Mouse (Mus musculus) lung, embryonic 15.5 days (tissue): ENCODE data around the gene Magi1. TPM values are rescaled to one million over a fixed set of nuclear protein-coding genes. Genes with fewer than 3 reads are reported as not detected.

Experiments
- ATAC-seq: fragments of 200-750 bp; cut with Nextera tagmentation; 2 replicates; pipeline ENCODE4 v1.8.0; 2017; ENCODE audit warnings: moderate number of reproducible peaks, borderline replicate concordance; ENCODE audit not compliant: low FRiP score, low TSS enrichment; ENCODE audit errors: extremely low read depth
- H3K27ac ChIP-seq: fragments of 300-500 bp; sonication (generic); 2 replicates; pipeline ENCODE4 v1.5.1; 2015; ENCODE audit warnings: moderate library complexity, mild to moderate bottlenecking, inconsistent platforms
- H3K27me3 ChIP-seq: fragments of 300-500 bp; sonication (generic); 2 replicates; pipeline ENCODE4 v1.6.1; 2015; ENCODE audit warnings: inconsistent platforms
- H3K36me3 ChIP-seq: fragments of 300-500 bp; sonication (generic); 2 replicates; pipeline ENCODE4 v1.6.1; 2015; ENCODE audit warnings: inconsistent platforms
- H3K4me1 ChIP-seq: fragments of 300-500 bp; sonication (generic); 2 replicates; pipeline ENCODE4 v1.6.1; 2015; ENCODE audit warnings: inconsistent platforms
- H3K4me2 ChIP-seq: fragments of 300-500 bp; sonication (generic); 2 replicates; pipeline ENCODE4 v1.6.1; 2015; ENCODE audit warnings: inconsistent platforms, mild to moderate bottlenecking, moderate library complexity
- H3K4me3 ChIP-seq: fragments of 300-500 bp; sonication (generic); 2 replicates; pipeline ENCODE4 v1.5.1; 2015; ENCODE audit warnings: mild to moderate bottlenecking, inconsistent platforms
- H3K9ac ChIP-seq: fragments of 300-500 bp; sonication (generic); 2 replicates; pipeline ENCODE4 v1.6.1; 2015; ENCODE audit warnings: inconsistent platforms
- H3K9me3 ChIP-seq: fragments of 300-500 bp; sonication (generic); 2 replicates; pipeline ENCODE4 v1.6.1; 2016; ENCODE audit warnings: inconsistent platforms
- WGBS: fragments of 180-500 bp; shearing (Covaris S2); methylation state at CpG from one replicate; pipeline ENCODE4 v1.1.7; 2015; 5-methylcytosine and 5-hydroxymethylcytosine counted together
- polyA plus RNA-seq: library from polyadenylated mRNA; unstranded; fragments of >200 nt; fragmentation: Nextera tagmentation; extraction: Ambion mirVana; gene quantifications from 2 replicates; pipeline ENCODE4 v1.2.1, GENCODE M21; 2015

The Magi1 gene
- polyA plus RNA-seq, 1 experiment from 2014 or later, result 9.0 TPM

DNA sequence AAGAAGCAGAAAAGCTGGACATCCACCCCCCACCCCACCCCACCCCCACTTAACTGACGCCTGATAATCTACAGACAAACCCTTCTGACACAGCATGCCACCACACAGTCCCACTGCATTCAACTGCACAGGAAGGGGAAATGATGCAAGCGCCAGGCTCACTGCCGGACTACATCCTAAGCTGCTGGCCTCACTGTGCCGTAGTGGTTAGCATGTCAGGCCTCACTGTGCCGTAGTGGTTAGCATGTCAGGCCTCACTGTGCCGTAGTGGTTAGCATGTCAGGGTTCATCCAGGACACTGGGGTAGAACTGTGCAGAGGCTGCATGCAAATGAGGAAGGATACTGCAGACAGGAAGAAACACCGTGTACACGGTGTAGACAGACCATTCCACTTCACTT lies 29.8 kb downstream of the Magi1 start:
- Histone ChIP-seq H3K36me3 (no peaks in the 10 kb centered on the region), H3K9ac (no peak overlapping the region), H3K4me1 (peaks cover 50% of the 10 kb centered on the region), H3K4me2 (no peak overlapping the region), H3K9me3 (no peaks in the 10 kb centered on the region), H3K27ac (no peak overlapping the region), H3K27me3 (no peaks in the 10 kb centered on the region), H3K4me3 (no peak overlapping the region)
- peak; percentile 61 for ATAC-seq
- WGBS, result 36% methylated on average over 8 of the region's 8 CpGs

DNA sequence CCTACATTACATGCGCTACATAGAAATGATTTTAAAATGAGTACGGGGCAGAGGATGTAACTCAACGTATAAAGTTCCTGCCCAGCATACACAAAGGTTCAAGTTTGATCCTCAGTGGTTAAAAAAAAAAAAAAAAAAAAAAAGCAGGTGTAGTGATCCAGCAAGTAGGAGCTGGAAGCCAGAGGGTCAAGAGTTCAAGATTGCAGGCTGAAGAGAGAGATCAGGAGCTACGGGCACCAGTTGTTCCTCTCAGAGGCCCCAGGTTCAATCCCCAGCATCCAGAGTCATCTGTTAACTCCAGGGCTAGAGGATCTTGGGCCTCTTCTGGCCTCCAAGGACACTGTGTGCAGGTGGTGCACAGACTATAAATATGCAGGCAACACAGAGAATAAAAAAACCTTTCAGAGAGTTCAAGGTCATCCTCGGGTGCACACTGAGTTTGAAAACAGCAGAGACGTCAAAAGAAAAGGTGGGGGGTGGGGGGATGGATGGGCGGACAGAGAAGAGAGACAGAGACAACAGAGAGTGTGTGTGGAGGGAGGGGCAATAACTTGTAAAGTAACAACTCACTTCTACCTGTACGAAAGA lies 32.3 kb downstream of the Magi1 start:
- no peak overlapping the region for H3K27ac ChIP-seq
- no peak overlapping the region for H3K4me3 ChIP-seq
- peaks cover 40% of the 10 kb centered on the region for H3K4me1 ChIP-seq
- no peaks in the 10 kb centered on the region for H3K27me3 ChIP-seq
- 54% methylated on average over 8 of the region's 8 CpGs for WGBS
- no peaks in the 10 kb centered on the region for H3K9me3 ChIP-seq
- no peaks in the 10 kb centered on the region for H3K36me3 ChIP-seq
- no peak overlapping the region for H3K4me2 ChIP-seq
- H3K9ac ChIP-seq, result no peak overlapping the region
- ATAC-seq, result no peak

DNA sequence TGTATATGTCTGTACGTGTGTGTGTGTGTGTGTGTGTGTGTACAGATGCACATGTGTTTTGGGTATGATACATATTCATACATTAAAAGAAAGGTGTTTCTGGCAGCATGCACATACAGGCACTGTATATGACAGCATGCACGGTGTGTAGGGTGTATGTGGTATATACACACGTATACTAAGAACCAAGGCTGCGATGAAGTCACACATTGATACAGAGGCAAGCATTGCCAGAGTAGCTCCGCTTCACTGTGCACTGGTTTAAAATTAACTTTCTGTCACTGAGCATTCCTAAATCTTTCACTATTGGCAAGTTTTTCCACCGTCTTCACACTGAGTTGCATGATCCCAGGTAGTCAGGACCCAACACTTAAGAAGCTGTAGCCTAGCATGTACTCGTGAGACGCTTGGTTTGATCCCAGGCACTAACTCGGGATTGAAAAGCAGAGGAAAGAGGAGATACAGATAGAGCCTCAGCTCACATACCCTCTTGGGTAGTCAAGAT lies 34.4 kb downstream of the Magi1 start:
- H3K4me1 ChIP-seq, result peaks cover 28% of the 10 kb centered on the region
- no peak overlapping the region for H3K4me2 ChIP-seq
- H3K9ac ChIP-seq, result no peak overlapping the region
- H3K36me3 ChIP-seq, result no peaks in the 10 kb centered on the region
- H3K9me3 ChIP-seq, result no peaks in the 10 kb centered on the region
- WGBS, result 67% methylated on average over 9 of the region's 9 CpGs
- H3K27me3 ChIP-seq, result no peaks in the 10 kb centered on the region
- no peak overlapping the region for H3K27ac ChIP-seq
- no peak overlapping the region for H3K4me3 ChIP-seq
- ATAC-seq, result no peak

DNA sequence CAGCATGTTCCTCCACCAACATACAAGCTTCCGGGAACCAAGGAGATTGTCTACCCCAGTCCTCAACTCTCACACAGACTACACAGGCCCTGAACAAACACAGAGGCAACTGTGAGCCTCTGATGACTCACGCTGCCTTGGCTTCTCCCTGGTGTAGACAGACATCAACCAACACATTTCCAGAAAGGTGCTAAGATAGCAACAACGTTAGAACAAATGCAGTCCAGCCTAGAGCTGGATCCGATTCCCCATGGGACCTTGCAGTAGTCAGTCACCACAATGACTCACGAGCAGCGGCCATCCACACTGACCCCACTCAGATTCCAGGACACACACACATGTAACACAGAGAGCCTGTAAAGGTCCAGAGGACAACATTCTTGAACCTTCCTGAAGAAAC lies 42.5 kb downstream of the Magi1 start:
- Histone ChIP-seq H3K36me3 (no peaks in the 10 kb centered on the region), H3K9me3 (no peaks in the 10 kb centered on the region), H3K4me1 (peaks cover 41% of the 10 kb centered on the region), H3K9ac (no peak overlapping the region), H3K27me3 (no peaks in the 10 kb centered on the region), H3K4me2 (no peak overlapping the region), H3K4me3 (no peak overlapping the region), H3K27ac (no peak overlapping the region)
- 40% methylated on average over 6 of the region's 6 CpGs for WGBS
- ATAC-seq, result no peak

DNA sequence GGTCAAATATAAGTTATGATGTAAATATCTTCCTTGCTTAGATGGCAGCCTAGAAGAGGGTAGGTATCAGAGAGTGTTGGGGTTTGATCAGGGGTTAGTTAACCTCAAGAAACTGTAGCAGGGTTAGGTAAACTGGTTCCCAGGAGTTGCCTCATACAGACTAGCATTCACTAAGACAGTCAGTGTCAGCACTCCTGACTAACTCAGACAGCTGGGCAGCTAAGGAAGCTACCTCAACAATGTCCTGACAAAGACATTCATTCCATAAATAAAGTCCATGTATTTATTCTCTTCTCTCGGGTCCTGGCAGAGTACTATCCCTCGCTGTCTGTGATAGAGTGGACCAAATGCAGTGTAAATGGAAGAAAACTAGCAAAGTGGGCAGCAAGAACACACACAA lies 45.1 kb downstream of the Magi1 start:
- Histone ChIP-seq H3K36me3 (no peaks in the 10 kb centered on the region), H3K4me2 (no peak overlapping the region), H3K4me3 (no peak overlapping the region), H3K4me1 (peaks cover 41% of the 10 kb centered on the region), H3K27ac (no peak overlapping the region), H3K9me3 (no peaks in the 10 kb centered on the region), H3K9ac (no peak overlapping the region), H3K27me3 (no peaks in the 10 kb centered on the region)
- ATAC-seq, result no peak
- WGBS, result 20% methylated on average over 2 of the region's 2 CpGs

DNA sequence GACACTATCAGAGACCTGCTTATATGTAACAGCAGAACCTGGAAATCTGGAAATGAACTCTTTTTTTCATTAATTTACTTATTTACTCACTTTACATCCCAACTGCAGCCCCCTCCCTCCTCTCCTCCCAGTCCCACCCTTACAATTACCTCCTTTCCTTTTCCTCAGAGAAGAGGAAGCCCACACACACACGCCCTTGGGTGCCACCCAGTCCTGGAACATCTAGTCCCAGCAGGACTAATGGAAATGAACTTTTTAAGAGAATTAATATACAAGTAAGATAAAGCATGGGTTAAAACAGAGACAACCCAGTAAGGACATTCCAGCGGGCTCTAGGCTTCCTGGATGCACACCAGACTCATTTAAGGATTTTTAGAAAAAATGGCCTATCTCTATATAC lies 46.8 kb downstream of the Magi1 start:
- Histone ChIP-seq H3K27ac (no peak overlapping the region), H3K9ac (no peak overlapping the region), H3K4me3 (no peak overlapping the region), H3K27me3 (no peaks in the 10 kb centered on the region), H3K4me1 (peaks cover 35% of the 10 kb centered on the region), H3K9me3 (no peaks in the 10 kb centered on the region), H3K36me3 (no peaks in the 10 kb centered on the region), H3K4me2 (no peak overlapping the region)
- ATAC-seq, result no peak
- WGBS, result 61% methylated on average over 2 of the region's 2 CpGs

DNA sequence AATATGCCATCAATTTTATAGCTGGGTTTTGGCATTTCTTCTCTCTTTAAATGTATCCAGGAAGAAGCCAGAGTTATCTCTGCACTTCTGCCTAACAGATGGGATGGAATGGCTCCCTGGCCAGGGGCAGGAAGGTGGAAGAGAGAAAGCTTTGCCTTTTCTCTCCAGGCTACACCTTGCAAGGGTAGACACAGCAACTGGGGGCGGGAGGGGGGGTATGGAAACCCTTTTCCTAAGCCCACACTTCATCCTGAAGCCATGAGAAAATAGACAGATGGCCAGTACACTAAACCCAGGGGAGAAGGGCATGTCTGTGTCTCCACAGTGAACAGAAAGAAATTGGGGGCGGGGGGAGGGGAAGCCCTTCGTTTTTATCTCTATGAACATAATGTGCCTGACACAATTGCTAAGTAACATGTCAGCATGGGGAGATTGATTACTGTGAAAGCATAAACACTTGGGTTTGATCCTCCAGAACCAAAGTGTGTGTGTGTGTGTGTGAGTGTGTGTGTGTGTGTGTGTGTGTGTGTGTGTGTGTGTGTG lies 51.4 kb downstream of the Magi1 start:
- Histone ChIP-seq H3K27ac (no peak overlapping the region), H3K36me3 (no peaks in the 10 kb centered on the region), H3K4me2 (no peak overlapping the region), H3K4me3 (no peak overlapping the region), H3K9ac (no peak overlapping the region), H3K9me3 (no peaks in the 10 kb centered on the region), H3K4me1 (peaks cover 27% of the 10 kb centered on the region), H3K27me3 (no peaks in the 10 kb centered on the region)
- WGBS, result 24% methylated on average over 3 of the region's 3 CpGs
- ATAC-seq, result no peak

DNA sequence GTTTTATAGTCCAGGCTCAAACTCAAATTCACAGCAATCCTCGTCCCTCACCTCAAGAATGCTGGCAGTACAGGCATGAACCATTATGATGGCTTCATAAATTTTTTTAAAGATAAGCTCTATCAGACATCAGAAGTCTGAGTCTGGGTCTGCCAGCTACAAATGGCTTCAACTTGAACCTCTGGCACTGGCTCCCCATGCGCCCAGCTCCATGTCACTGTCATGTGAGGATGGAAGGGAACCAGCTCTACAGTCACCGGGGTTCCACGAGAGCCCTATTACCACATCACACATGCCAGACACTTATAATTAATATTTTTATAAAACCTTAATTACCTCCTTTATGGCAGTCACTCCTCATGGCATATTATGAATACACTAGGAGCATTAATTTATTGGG lies 51.9 kb downstream of the Magi1 start:
- H3K9ac ChIP-seq, result no peak overlapping the region
- H3K27ac ChIP-seq, result no peak overlapping the region
- ATAC-seq, result no peak
- no peak overlapping the region for H3K4me3 ChIP-seq
- H3K36me3 ChIP-seq, result no peaks in the 10 kb centered on the region
- 36% methylated on average over 4 of the region's 4 CpGs for WGBS
- no peaks in the 10 kb centered on the region for H3K9me3 ChIP-seq
- H3K4me2 ChIP-seq, result no peak overlapping the region
- H3K27me3 ChIP-seq, result no peaks in the 10 kb centered on the region
- peaks cover 27% of the 10 kb centered on the region for H3K4me1 ChIP-seq

DNA sequence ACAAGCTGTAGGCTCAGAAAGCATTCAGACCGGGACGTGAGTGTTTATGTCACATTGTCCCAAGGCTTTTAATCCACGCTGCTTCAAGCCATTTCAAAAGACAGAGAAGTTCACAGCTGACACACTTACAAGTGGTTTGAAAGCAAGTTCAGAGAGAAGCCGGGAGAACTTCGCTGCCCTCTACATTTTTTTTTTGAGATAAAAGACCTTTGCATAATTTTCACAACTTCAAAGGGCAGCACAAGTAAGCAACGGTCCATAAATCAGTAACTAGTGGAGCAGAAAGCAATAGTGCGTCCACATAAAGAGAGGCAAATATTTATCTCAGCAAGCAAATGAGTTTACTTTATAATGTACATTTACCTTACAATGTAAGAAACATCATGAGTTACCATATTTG lies 52.4 kb downstream of the Magi1 start:
- Histone ChIP-seq H3K27ac (no peak overlapping the region), H3K9ac (no peak overlapping the region), H3K27me3 (no peaks in the 10 kb centered on the region), H3K4me3 (no peak overlapping the region), H3K36me3 (no peaks in the 10 kb centered on the region), H3K4me2 (no peak overlapping the region), H3K4me1 (peaks cover 27% of the 10 kb centered on the region), H3K9me3 (no peaks in the 10 kb centered on the region)
- 5% methylated on average over 7 of the region's 7 CpGs for WGBS
- ATAC-seq, result no peak

DNA sequence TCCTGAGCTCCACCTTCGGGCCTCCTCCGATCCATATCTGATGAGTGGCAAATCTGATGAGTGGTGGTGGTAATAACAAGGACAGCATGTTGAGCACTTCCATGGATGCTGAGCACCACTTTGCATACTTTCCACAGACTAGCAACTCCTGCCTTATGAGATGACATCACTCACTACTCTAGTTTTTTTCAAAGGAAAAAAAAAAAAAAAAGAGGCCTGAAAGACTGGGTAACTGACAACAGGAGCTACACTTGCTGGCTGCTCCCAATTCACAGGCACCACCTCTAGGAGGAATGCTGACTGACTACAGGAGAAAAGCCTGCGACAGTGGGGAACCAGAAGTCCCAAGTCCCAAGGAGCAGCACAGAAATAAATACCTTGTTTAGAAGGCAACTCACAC lies 52.8 kb downstream of the Magi1 start:
- H3K4me1 ChIP-seq, result peaks cover 32% of the 10 kb centered on the region
- peak; percentile 31; the same call in 1 of the 2 replicates for ATAC-seq
- H3K4me2 ChIP-seq, result no peak overlapping the region
- peak overlapping the region; percentile 31 for H3K27ac ChIP-seq
- H3K9ac ChIP-seq, result no peak overlapping the region
- H3K36me3 ChIP-seq, result no peaks in the 10 kb centered on the region
- 12% methylated on average over 3 of the region's 3 CpGs for WGBS
- H3K27me3 ChIP-seq, result no peaks in the 10 kb centered on the region
- H3K9me3 ChIP-seq, result no peaks in the 10 kb centered on the region
- no peak overlapping the region for H3K4me3 ChIP-seq

DNA sequence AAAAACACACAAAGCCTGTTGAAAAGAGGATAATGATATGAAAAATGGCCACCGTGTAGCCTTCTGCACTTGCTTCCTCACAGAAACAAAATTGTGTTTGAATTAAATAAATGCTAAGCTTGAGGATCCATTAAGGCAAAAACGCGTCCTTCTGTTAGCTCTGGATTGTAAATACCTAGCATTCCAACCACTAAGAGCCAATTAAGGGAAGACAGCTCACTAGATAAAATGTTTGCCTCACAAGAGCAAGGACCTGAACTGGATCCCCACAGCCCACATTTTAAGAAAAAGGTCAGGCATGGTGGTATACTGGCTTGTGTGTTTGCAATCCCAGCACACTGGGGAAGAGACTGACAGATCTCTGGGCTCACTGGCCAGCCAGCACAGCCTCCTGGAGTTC lies 53.6 kb downstream of the Magi1 start:
- H3K27me3 ChIP-seq, result no peaks in the 10 kb centered on the region
- H3K36me3 ChIP-seq, result no peaks in the 10 kb centered on the region
- ATAC-seq, result no peak
- H3K4me2 ChIP-seq, result no peak overlapping the region
- no peak overlapping the region for H3K4me3 ChIP-seq
- peaks cover 39% of the 10 kb centered on the region for H3K4me1 ChIP-seq
- no peaks in the 10 kb centered on the region for H3K9me3 ChIP-seq
- H3K27ac ChIP-seq, result peak overlapping the region; percentile 31; the same call in 1 of the 2 replicates
- WGBS, result 35% methylated on average over 3 of the region's 3 CpGs
- H3K9ac ChIP-seq, result no peak overlapping the region

DNA sequence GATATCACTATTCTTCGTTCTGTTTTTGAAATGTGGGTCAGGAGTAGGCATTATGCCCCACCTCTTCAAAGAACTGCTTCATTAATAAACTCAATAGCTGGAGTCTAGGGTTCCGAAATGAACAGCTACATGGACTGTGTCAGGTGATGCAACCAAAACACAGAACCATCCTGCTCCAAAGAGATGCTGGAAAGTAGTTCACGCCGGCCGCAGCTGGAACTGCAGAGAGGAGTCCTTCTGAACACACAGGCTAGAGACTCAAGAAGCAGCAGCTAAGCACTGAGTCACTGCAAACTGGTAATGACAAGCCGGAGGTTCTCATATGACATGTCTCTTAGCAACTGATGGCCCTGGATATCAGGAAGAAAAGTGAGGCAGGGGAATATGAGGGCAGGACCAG lies 57.5 kb downstream of the Magi1 start:
- Histone ChIP-seq H3K4me1 (peaks cover 40% of the 10 kb centered on the region), H3K9ac (no peak overlapping the region), H3K27me3 (no peaks in the 10 kb centered on the region), H3K27ac (no peak overlapping the region), H3K4me3 (no peak overlapping the region), H3K36me3 (no peaks in the 10 kb centered on the region), H3K9me3 (no peaks in the 10 kb centered on the region), H3K4me2 (no peak overlapping the region)
- 59% methylated on average over 6 of the region's 6 CpGs for WGBS
- ATAC-seq, result no peak

DNA sequence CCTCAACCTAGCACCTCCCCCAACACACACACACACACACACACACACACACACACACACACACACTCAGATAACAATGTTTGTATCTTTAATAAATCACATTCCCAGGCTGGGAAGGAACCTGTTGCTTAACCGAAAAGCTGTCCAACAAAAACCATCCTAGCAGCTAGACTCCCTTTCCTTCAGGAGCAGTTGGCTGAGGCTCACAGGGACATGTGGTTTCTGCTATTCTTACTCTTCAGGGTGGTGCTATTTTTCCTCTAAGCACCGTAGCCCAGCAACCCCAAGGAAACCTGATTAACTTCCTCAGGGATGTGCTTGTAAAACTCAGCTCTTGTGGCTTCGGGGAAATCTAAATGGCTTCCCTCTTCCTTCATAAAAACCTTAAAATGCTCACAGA lies 57.9 kb downstream of the Magi1 start:
- peaks cover 36% of the 10 kb centered on the region for H3K4me1 ChIP-seq
- H3K9ac ChIP-seq, result no peak overlapping the region
- H3K36me3 ChIP-seq, result no peaks in the 10 kb centered on the region
- no peak overlapping the region for H3K27ac ChIP-seq
- no peak overlapping the region for H3K4me3 ChIP-seq
- no peaks in the 10 kb centered on the region for H3K27me3 ChIP-seq
- WGBS, result 39% methylated on average over 3 of the region's 3 CpGs
- no peaks in the 10 kb centered on the region for H3K9me3 ChIP-seq
- no peak for ATAC-seq
- no peak overlapping the region for H3K4me2 ChIP-seq
